Mouse (Mus musculus): Measurements from ENCODE around the gene Nsg2.

Nsg2 gene

DNA sequence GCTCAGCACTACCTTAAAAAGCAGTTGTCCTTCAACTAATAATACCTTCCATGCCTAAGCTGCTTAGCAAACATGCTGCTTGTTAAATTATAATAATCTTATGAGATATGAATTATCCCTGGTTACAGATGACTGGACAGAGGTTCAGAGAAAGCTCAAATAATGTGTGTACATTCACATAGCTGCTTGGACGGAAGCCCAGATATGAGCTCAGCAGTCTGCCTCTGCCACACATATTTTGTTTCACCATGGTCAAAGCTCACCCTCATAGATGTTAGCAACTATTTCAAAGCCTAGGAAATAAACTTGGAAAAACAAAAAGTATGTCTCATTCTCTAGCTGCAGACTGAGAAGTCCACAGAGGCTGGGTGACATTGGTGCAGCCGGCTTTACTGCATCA is 74.9 kb downstream of the Nsg2 start:
- DNase-seq (ENCODE audit: extremely low read depth, insufficient read length, low spot score) = no peak

DNA sequence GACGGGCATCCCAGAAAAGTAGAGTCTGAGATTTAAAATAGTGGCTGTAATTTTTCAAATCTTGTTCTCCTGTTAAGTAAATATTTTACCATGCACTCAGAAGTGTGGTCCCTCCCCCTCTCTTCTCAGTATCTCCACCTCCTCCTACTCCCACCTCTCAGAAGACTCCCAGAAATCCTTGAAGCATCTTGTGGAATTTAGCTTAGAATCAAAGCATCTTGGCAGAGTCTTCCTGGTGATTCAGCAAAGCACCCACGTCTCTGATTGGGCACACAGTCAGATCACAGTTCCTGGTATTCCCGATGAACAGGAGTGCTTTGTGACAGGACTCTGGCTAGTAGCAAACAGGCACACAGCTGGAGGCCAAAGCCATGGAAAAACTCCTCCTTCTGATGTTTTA is 83.2 kb downstream of the Nsg2 start:
- DNase-seq (ENCODE audit: extremely low read depth, insufficient read length, low spot score) = no peak

DNA sequence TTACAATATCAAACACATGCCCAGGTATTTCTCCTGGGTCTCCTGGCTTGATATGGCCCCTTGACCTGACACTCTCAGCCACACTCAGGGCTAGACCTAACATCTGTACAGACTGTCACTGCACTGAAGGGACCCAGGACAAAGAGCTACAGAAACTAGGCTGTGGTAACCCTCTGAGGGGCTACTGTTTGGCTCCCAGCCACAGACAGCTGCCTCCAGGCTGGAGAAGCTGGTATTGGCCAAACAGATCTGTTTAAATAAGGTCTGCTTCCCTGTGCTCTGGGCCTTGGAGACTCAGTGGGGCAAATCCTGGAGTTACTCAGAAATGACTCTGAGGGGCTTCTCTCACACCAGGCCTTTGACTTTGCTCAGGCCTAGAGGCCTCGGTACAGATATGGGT is 86.3 kb downstream of the Nsg2 start:
- no peak for DNase-seq (ENCODE audit: extremely low read depth, insufficient read length, low spot score)

DNA sequence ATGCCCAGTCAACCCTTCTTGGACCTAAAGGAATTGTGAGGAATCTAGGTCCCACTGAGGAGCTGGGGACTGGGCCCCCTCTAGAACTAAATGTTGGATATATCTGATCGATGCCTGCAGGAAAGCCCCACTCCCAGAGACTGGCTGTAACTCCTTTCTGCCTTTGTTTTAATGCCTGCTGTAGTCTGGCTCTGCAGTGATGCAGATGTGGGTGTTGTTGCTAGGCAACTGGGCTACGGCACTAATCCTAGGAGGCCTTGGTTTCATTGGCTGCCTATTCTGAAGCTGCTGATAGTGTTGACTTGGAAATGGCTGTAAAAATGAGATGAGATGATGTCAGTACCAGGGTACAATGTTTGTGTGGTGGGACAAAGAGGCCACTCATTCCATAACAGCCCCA is 87.1 kb downstream of the Nsg2 start:
- DNase-seq (ENCODE audit: extremely low read depth, insufficient read length, low spot score) = no peak

DNA sequence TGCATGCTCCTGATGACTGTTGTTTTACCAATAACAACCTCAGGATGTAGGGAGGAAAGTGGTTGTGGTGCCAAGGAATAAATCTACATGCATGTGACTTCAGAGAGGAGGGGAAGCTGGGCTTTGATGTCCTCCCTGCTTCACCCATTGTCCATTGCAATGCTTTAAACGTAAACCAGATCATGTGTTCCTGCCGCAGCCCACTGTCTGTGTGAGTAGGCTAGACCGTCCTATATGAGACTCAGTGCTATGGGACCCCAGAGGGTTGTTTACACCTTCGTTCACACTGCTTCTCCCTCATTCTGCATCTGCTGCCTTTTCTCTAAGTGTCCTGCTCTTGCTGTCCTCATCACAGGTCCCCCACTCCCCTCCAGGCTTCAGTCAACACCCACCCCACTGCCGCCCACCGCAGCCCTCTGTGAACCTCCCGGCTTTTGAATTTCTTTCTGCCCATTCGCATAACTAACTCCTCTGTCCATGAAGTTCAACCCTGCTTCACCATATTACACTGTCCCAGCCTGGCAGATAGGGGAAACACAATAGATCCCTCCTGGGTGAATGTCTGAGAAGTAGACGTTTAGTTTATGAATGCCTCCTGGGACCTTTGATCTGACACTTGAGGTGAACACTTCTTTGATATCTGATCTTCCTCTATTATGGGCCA is 87.6 kb downstream of the Nsg2 start:
- DNase-seq (ENCODE audit: extremely low read depth, insufficient read length, low spot score) = no peak

DNA sequence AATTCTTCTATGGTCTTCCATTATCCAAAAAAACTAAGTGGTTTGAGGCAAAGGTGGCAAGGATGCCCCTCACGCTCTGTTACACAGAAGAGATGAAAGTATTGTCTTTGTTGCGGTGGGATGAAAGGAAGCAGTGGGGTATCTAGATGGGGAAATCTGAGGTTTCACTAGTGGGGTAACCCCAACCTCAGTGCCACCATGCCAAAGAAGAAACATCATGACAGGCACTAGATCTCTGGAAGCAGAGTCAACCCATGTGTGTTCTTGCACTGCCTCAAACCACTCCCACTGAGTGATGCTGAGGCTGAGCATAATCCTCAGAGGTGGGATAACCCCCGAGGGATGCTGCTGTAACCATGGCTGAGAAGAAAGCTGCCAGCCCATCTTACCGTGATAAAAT is 95.5 kb downstream of the Nsg2 start:
- no peak for DNase-seq (ENCODE audit: extremely low read depth, insufficient read length, low spot score)

DNA sequence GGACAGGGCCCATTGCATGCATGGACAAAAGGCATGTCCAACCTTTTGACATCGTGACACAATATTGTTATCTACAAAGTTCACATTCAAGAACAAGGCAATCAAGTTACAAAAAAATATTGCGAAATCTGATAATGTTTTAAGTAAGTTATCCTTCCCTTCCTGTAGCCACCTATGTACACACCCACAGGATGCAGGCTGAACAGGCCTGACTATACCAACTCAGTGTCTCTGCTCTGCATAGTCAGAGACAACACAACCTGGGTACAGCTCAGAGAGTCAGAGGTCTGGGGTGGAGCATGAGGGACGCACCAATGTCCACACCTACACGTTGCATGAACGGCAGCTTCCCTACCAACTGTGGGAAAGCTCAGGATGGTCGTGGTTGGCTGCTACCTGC is 96.1 kb downstream of the Nsg2 start:
- DNase-seq (ENCODE audit: extremely low read depth, insufficient read length, low spot score) = no peak

DNA sequence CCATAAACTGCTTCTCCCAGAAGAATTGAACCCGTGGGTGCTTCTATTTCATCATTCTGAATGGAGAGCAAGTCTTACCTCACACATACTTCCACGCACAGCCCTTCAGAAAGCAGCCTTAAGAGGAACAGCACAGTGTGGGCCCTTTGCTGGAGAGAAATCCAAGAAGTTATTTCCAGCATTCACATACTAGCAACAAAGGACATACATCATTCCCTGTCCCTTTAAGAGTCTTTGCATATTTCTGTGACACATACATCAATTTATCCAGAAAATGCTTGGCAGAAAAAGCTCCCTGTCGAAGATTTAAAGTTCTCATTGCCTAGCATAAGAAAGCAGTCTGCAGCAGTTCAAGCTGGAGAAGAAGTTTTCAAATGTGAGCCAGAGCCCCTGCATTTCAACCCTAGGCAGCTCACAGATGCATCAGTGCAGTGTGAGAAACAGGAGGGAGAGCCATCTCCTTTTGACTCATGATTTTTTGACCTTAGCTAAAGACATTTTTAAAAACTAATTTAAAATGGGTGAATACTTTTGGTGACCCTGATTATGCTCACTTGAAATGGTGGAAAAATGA is 100.9 kb downstream of the Nsg2 start:
- no peak for DNase-seq (ENCODE audit: extremely low read depth, insufficient read length, low spot score)

DNA sequence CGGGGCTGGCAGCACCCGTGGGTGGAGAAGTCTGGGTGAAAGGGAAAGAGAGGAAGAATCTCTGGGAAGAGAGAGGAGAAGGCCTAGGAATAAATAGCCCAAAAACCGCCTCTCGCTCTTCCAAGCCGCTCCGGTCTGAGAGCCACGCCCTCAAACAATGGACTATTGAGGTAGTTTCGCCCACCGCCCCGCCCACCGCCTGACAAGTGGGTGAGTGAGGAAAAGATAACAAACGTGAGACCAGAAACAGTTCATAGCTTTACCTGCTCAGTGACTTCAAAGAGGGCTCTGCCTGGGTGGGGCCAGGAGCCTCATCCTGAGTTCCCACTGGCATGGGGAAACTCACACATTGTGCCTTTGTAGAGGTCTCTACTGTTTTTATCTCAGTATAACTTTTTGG is 102.7 kb downstream of the Nsg2 start:
- no peak for DNase-seq (ENCODE audit: extremely low read depth, insufficient read length, low spot score)

DNA sequence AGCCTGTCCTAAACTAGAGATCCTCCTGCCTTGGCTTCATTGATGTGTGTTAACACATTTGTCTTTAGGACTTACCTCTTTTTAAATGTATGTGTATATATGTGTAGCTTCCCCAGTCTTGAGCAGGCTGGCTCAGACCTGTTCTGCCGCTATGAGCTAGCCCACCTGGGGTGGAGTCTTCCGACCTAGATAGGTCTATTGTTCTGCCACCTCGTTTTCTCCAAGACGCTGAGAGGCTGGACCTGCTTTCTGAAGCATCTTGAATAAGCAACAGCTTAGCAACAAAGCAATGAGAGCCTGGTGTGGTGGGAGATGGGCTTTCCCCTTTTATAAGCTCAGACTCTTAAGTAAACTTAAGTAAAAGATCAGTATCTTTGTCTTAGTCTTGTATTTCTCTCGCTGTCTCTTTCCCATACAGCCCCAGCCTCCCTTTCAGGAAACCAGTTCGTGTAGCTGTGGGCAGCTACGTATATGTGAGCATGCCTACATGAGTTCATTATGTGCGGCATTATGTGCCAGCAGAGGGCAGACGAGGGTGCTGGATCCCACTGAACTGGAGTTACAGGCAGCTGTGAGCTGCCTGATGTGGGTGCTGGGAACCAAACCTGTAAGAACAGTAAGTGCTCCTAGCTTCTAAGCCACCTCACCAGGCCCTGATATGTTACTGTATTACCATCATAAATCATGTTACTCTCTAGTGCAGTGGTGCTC is 104.3 kb downstream of the Nsg2 start:
- DNase-seq (ENCODE audit: extremely low read depth, insufficient read length, low spot score) = no peak

DNA sequence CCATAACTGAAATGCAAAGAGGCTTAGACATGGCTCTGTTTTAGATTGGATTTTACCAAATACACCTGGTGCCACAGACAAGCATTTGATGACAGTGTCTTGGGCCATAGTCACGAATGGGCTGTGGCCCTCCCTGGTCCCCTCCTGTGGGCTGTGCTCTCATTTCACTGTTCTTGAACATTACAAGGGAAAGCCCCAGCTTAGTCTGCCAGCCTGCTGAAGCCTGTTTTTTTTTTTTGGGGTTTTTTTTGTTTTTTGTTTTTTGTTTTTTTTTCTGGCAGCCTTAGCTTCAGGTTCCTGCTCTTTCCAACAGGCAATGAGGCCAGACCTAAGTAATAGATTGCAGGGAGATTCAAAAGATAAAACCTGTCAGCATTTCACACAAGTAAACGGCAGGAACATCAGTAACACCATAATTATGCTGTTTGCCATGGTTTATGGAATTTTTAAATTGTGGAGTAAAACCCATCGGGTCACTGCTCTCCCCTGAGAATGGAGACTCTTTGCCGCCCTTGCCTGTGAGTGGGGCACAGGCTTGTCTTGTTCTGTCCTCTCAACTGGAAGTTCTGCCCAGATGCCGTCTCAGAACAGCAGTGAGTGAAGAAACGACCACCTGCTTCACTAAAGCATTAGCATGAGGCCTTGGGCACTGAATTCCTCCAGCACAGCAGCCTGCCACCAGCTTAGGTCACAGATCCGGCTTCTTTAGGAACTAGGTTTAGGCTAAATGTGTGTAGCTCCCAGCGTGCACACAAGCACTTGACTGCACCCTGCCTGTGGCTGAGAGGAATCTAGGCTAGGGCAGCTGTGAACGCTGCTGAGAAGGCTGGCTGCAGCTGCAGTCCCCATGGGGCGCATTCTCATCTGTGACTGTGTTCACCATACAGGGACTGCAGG is 105.7 kb downstream of the Nsg2 start:
- DNase-seq (ENCODE audit: extremely low read depth, insufficient read length, low spot score) = no peak

DNA sequence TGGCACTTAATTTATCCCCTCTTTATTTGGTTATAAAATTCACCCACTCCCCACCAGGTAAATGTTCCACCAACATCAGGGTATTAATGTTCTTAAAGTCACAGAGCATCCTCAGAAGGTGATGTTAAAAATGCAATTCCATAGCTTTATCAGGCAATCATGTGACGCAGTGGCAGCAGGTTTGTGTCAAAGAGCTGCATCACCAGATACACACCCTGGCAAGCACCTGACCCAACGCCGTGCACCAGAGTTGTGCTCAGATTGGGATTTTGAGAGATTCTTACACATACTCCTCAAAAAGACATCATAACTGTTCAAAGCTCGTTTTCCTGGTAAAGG is 106.4 kb downstream of the Nsg2 start:
- no peak for DNase-seq (ENCODE audit: extremely low read depth, insufficient read length, low spot score)

DNA sequence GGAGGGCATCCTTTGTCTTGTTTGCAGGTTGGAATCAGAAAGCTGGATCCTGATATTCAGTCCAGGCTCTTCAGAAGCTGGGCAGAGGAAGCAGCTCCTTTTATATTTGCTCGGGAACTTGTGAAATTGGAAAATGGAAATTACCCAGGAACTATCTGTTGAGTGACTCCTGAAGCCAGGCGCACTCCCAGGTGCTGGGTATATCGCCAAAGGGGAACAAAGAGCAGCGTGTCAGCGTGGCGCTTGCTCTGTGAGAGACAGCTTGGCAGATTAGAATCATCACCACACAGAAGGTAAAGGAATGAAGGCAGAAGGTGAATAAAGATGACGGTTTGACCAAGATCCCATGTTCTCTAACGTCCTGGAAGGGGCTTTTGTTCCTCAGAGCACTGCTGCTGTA is 108.2 kb downstream of the Nsg2 start:
- no peak for DNase-seq (ENCODE audit: extremely low read depth, insufficient read length, low spot score)
